ENCODE assay signal across 8 mouse cellular contexts in the genomic region with DNA sequence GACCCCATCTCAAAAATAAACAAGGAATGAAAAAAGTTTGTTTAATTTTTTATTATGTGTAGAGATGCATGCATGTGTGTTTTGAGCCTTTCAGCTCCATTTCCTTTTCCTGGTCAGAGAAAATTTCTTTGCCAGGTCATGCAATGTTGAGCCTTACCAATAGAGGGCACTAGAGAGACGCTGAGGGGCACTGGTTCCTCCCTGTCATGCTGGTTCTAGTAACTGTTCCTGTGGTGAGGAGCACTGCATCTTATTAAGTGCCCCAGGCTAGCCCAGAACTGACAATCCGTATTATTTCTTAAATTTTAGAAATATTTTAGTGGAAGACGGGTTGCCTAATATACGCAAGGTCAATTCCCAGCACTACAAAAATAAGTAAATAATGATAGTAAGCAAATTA. TPM values are rescaled to one million over a fixed set of nuclear protein-coding genes. Genes with fewer than 3 reads are reported as not detected.
DNase-seq lines count a peak whose midpoint lies in the region; ATAC-seq and TF ChIP-seq lines count a peak whose summit lies in the region.

No protein-coding gene starts in this region.

- no peak for TF ChIP-seq EP300 in MEL (IDR thresholded peaks at IDR 0.05; ENCODE audit: low read depth in 1 of 2, low read length in 2 of 2)
- no peak for TF ChIP-seq EP300 in liver, embryonic 14.5 days (IDR thresholded peaks at IDR 0.05; ENCODE audit: low read depth)

- no peaks in the 10 kb centered on the region for H3K27me3 ChIP-seq in forebrain, embryonic 10.5 days (ENCODE audit: poor library complexity, severe bottlenecking)
- no peaks in the 10 kb centered on the region for H3K27me3 ChIP-seq in forebrain, embryonic 15.5 days
- H3K27me3 ChIP-seq in MEL (ENCODE audit: control insufficient read depth in 1 of 2, insufficient read depth in 2 of 2, low read length in 2 of 2) = no peaks in the 10 kb centered on the region
- H3K27me3 ChIP-seq in liver, embryonic 14.5 days (ENCODE audit: control insufficient read depth, insufficient read depth, low read length) = no peaks in the 10 kb centered on the region

- ATAC-seq in forebrain, embryonic 15.5 days (replicated peaks) = no peak
- ATAC-seq in liver, embryonic 14.5 days (ENCODE audit: insufficient read depth) = peak; percentile 61; the same call in 1 of the 2 replicates

- no peak overlapping the region for H3K27ac ChIP-seq in forebrain, embryonic 10.5 days
- no peak overlapping the region for H3K27ac ChIP-seq in forebrain, embryonic 15.5 days (replicated peaks)
- no peak overlapping the region for H3K27ac ChIP-seq in MEL (ENCODE audit: control insufficient read depth, low read depth, low read length)
- no peak overlapping the region for H3K27ac ChIP-seq in gastrocnemius, adult 2 months
- H3K27ac ChIP-seq in liver, embryonic 14.5 days = no peak overlapping the region

- TF ChIP-seq RAD21 in MEL (IDR thresholded peaks at IDR 0.05; ENCODE audit: low read depth, low read length) = peak; percentile 95

- no peaks in the 10 kb centered on the region for H3K9me3 ChIP-seq in forebrain, embryonic 10.5 days
- no peaks in the 10 kb centered on the region for H3K9me3 ChIP-seq in forebrain, embryonic 15.5 days
- no peaks in the 10 kb centered on the region for H3K9me3 ChIP-seq in MEL (replicated peaks; ENCODE audit: insufficient read depth, low read length)
- H3K9me3 ChIP-seq in liver, embryonic 14.5 days (ENCODE audit: control insufficient read depth, low read length) = no peaks in the 10 kb centered on the region

- no peak for TF ChIP-seq POLR2A in MEL (IDR thresholded peaks at IDR 0.05; ENCODE audit: control insufficient read depth in 1 of 2, insufficient read depth in 1 of 2, low read depth in 1 of 2, low read length in 2 of 2, poor library complexity in 1 of 2)

- H3K9ac ChIP-seq in forebrain, embryonic 15.5 days (replicated peaks) = no peak overlapping the region
- H3K9ac ChIP-seq in MEL (ENCODE audit: control insufficient read depth, low read depth, low read length, poor library complexity, severe bottlenecking) = no peak overlapping the region
- no peak overlapping the region for H3K9ac ChIP-seq in liver, embryonic 14.5 days (replicated peaks)

- 35% methylated on average over 4 of the region's 4 CpGs for WGBS in forebrain, embryonic 10.5 days
- 37% methylated on average over 4 of the region's 4 CpGs for WGBS in forebrain, embryonic 15.5 days
- WGBS in liver, embryonic 14.5 days (ENCODE audit: insufficient replicate concordance) = 21% methylated on average over 4 of the region's 4 CpGs

- no peak overlapping the region for H3K4me3 ChIP-seq in forebrain, embryonic 10.5 days
- no peak overlapping the region for H3K4me3 ChIP-seq in forebrain, embryonic 15.5 days
- H3K4me3 ChIP-seq in MEL (ENCODE audit: control insufficient read depth in 1 of 2, insufficient read depth in 1 of 2, low read depth in 2 of 2, low read length in 2 of 2) = no peak overlapping the region
- no peak overlapping the region for H3K4me3 ChIP-seq in gastrocnemius, adult 2 months
- no peak overlapping the region for H3K4me3 ChIP-seq in liver, embryonic 14.5 days (ENCODE audit: insufficient read depth in 1 of 2, low read depth in 2 of 2, low read length in 2 of 2)

- peak; percentile 71 for DNase-seq in forebrain, embryonic 10.5 days (ENCODE audit: extremely low spot score, low spot score)
- peak; percentile 82 for DNase-seq in MEL (ENCODE audit: low read depth, low spot score)
- peak; percentile 52 for DNase-seq in cerebellum, adult 11-12 months
- peak; percentile 77 for DNase-seq in gastrocnemius, adult 2 months
- DNase-seq in kidney, postnatal 14 days = peak; percentile 79
- DNase-seq in liver, embryonic 14.5 days (ENCODE audit: low read depth in 3 of 3, low spot score in 3 of 3) = peak; percentile 40 to 64 (median 50)
- peak; percentile 85 for DNase-seq in retina, postnatal 1 day

- intact Hi-C loops in gastrocnemius, adult 2 months (cut with DNase I) = loop anchor here (1.0 to 5.0 kb wide), 2 partner anchors 137 to 162 kb away; no protein-coding TSS in a partner anchor

- no peaks in the 10 kb centered on the region for H3K4me1 ChIP-seq in forebrain, embryonic 10.5 days
- no peaks in the 10 kb centered on the region for H3K4me1 ChIP-seq in forebrain, embryonic 15.5 days
- no peaks in the 10 kb centered on the region for H3K4me1 ChIP-seq in MEL (ENCODE audit: control insufficient read depth in 1 of 2, insufficient read depth in 2 of 2, low read length in 2 of 2)
- H3K4me1 ChIP-seq in liver, embryonic 14.5 days (replicated peaks; ENCODE audit: control insufficient read depth in 2 of 2, insufficient read depth in 2 of 2, low read length in 1 of 2) = no peaks in the 10 kb centered on the region

- no peaks in the 10 kb centered on the region for H3K79me2 ChIP-seq in MEL (ENCODE audit: control insufficient read depth, insufficient read depth, low read length, poor library complexity)

- H3K4me2 ChIP-seq in forebrain, embryonic 15.5 days (replicated peaks) = no peak overlapping the region
- H3K4me2 ChIP-seq in liver, embryonic 14.5 days (ENCODE audit: low read depth) = no peak overlapping the region

- peak; percentile 84 to 99 (median 98) for TF ChIP-seq CTCF in MEL (IDR thresholded peaks at IDR 0.05 in 2 of 3, conservative IDR thresholded peaks at IDR 0.05 in 1 of 3; ENCODE audit: control insufficient read depth in 1 of 3, insufficient read depth in 1 of 3, low read depth in 2 of 3, low read length in 3 of 3, poor library complexity in 1 of 3, severe bottlenecking in 1 of 3)
- TF ChIP-seq CTCF in gastrocnemius, adult 2 months (IDR thresholded peaks at IDR 0.05) = no peak; the same call in none of the 2 replicates
- TF ChIP-seq CTCF in liver, embryonic 14.5 days (IDR thresholded peaks at IDR 0.05; ENCODE audit: low read depth) = peak; percentile 95

- no peaks in the 10 kb centered on the region for H3K36me3 ChIP-seq in forebrain, embryonic 10.5 days (replicated peaks)
- H3K36me3 ChIP-seq in forebrain, embryonic 15.5 days = no peaks in the 10 kb centered on the region
- no peaks in the 10 kb centered on the region for H3K36me3 ChIP-seq in MEL (ENCODE audit: control insufficient read depth in 1 of 2, insufficient read depth in 2 of 2, low read length in 2 of 2)
- no peaks in the 10 kb centered on the region for H3K36me3 ChIP-seq in liver, embryonic 14.5 days (replicated peaks; ENCODE audit: control insufficient read depth, insufficient read depth, low read depth)

TF ChIP-seq in MEL, 35 proteins besides CTCF, POLR2A, EP300 and RAD21 (continues in another document):
- TF ChIP-seq ELF1 (IDR thresholded peaks at IDR 0.05; ENCODE audit: low read depth, low read length) (0 out of 2 replicates have a peak, but pooled peaks have one; percentile 6), CHD1 (IDR thresholded peaks at IDR 0.05; ENCODE audit: low read depth, low read length) (no peak), HCFC1 (IDR thresholded peaks at IDR 0.05; ENCODE audit: low read depth, low read length) (no peak), MXI1 (IDR thresholded peaks at IDR 0.05; ENCODE audit: low read depth, low read length) (no peak), BHLHE40 (IDR thresholded peaks at IDR 0.05; ENCODE audit: borderline replicate concordance, low read depth, low read length) (no peak), ZMIZ1 (IDR thresholded peaks at IDR 0.05; ENCODE audit: low read depth, low read length) (no peak), TBP (IDR thresholded peaks at IDR 0.05; ENCODE audit: low read depth, low read length) (0 out of 2 replicates have a peak, but pooled peaks have one; percentile 23), JUND (IDR thresholded peaks at IDR 0.05; ENCODE audit: low read depth, low read length) (0 out of 2 replicates have a peak, but pooled peaks have one; percentile 60), MAFK (IDR thresholded peaks at IDR 0.05; ENCODE audit: borderline replicate concordance, low read depth, low read length) (no peak), MYC (IDR thresholded peaks at IDR 0.05; ENCODE audit: low read depth, low read length) (0 out of 2 replicates have a peak, but pooled peaks have one; percentile 12), NRF1 (IDR thresholded peaks at IDR 0.05; ENCODE audit: insufficient read depth, low read depth, low read length, poor library complexity, severe bottlenecking) (no peak), USF2 (IDR thresholded peaks at IDR 0.05; ENCODE audit: borderline replicate concordance in 1 of 2, insufficient read depth in 1 of 2, low read depth in 1 of 2, low read length in 2 of 2) (no peak)

RNA-seq across cellular contexts. Expression of a gene that starts 11.8 kb away (rescaled TPM):
- polyA plus RNA-seq in forebrain, embryonic 10.5 days (2016; fragmentation: Nextera tagmentation; extraction: Ambion mirVana) = 4.3 and 5.1 TPM in 2 replicates
- 1.2 and 2.4 TPM in 2 replicates for polyA plus RNA-seq in forebrain, embryonic 15.5 days (2015; fragmentation: Nextera tagmentation; extraction: Ambion mirVana)
- 5.4 and 7.8 TPM in 2 replicates for total RNA-seq in MEL (2012; rRNA removed)
- polyA plus RNA-seq in MEL (2012; ENCODE audit: insufficient read depth in 1 of 2, insufficient read length in 2 of 2, low read depth in 1 of 2, low replicate concordance in 2 of 2, missing spikeins in 1 of 2) = 10 to 100 TPM in 1 of 2 experiments, not detected in 1; 13.4 TPM
- total RNA-seq in gastrocnemius, adult 2 months (2021) = 10 to 100 TPM; 46.7 to 52.8 TPM
- polyA plus RNA-seq in liver, embryonic 14.5 days (2012; rRNA removed) = 5.6 and 7.0 TPM in 2 replicates
- 17.1 and 19.2 TPM in 2 replicates for polyA plus RNA-seq in liver, embryonic 14.5 days (2014; fragmentation: Nextera tagmentation; extraction: Ambion mirVana)

RNA-seq across cellular contexts. Expression of a gene that starts 24.6 kb away (rescaled TPM):
- 0.14 and 0.24 TPM in 2 replicates for polyA plus RNA-seq in forebrain, embryonic 10.5 days (2016; fragmentation: Nextera tagmentation; extraction: Ambion mirVana)
- polyA plus RNA-seq in forebrain, embryonic 15.5 days (2015; fragmentation: Nextera tagmentation; extraction: Ambion mirVana) = 0.31 and 0.62 TPM in 2 replicates
- 0.16 and 0.23 TPM in 2 replicates for total RNA-seq in MEL (2012; rRNA removed)
- under 1 TPM in 1 of 2 experiments, not detected in 1; 0.40 TPM for polyA plus RNA-seq in MEL (2012; ENCODE audit: insufficient read depth in 1 of 2, insufficient read length in 2 of 2, low read depth in 1 of 2, low replicate concordance in 2 of 2, missing spikeins in 1 of 2)
- total RNA-seq in gastrocnemius, adult 2 months (2021) = under 1 TPM; 0.50 to 0.94 TPM
- polyA plus RNA-seq in liver, embryonic 14.5 days (2012; rRNA removed) = 0.06 TPM in 1 of 2 replicates, not detected in the other
- polyA plus RNA-seq in liver, embryonic 14.5 days (2014; fragmentation: Nextera tagmentation; extraction: Ambion mirVana) = not detected in 2 replicates

RNA-seq across cellular contexts. Expression of a gene that starts 51.2 kb away (rescaled TPM):
- not detected in 2 replicates for polyA plus RNA-seq in forebrain, embryonic 10.5 days (2016; fragmentation: Nextera tagmentation; extraction: Ambion mirVana)
- 0.17 TPM in 1 of 2 replicates, not detected in the other for polyA plus RNA-seq in forebrain, embryonic 15.5 days (2015; fragmentation: Nextera tagmentation; extraction: Ambion mirVana)
- not detected in 2 replicates for total RNA-seq in MEL (2012; rRNA removed)
- polyA plus RNA-seq in MEL (2012; ENCODE audit: insufficient read depth in 1 of 2, insufficient read length in 2 of 2, low read depth in 1 of 2, low replicate concordance in 2 of 2, missing spikeins in 1 of 2) = not detected
- total RNA-seq in gastrocnemius, adult 2 months (2021) = 1 to 10 TPM in 1 of 2 experiments, under 1 TPM in 1; 0.89 to 3.5 TPM
- not detected in 2 replicates for polyA plus RNA-seq in liver, embryonic 14.5 days (2012; rRNA removed)
- not detected in 2 replicates for polyA plus RNA-seq in liver, embryonic 14.5 days (2014; fragmentation: Nextera tagmentation; extraction: Ambion mirVana)
